Mouse (Mus musculus): ENCODE data around the gene Mob3b.

- TF ChIP-seq POLR2A (IDR thresholded peaks at IDR 0.05; ENCODE audit: insufficient read length, low read depth) (no peak), TCF12 (IDR thresholded peaks at IDR 0.05; ENCODE audit: insufficient read depth, poor library complexity, severe bottlenecking) (no peak), MYOG (IDR thresholded peaks at IDR 0.05; ENCODE audit: control insufficient read depth in 1 of 3, insufficient read depth in 1 of 3, insufficient read length in 2 of 3, low read depth in 2 of 3) (no peak), E2F4 (IDR thresholded peaks at IDR 0.05; ENCODE audit: insufficient read depth) (no peak), MAX (IDR thresholded peaks at IDR 0.05; ENCODE audit: low read depth) (no peak), CEBPB (IDR thresholded peaks at IDR 0.05; ENCODE audit: insufficient read depth, poor library complexity, severe bottlenecking) (no peak), USF1 (IDR thresholded peaks at IDR 0.05; ENCODE audit: low read depth) (no peak), MYOD1 (IDR thresholded peaks at IDR 0.05; ENCODE audit: control insufficient read depth in 1 of 3, insufficient read length in 2 of 3, low read depth in 2 of 3) (no peak)
These were observed 26.8 kb downstream of the Mob3b start for GRCm38 (mm10) chr4:35130411-35130948.

Measured in myocyte (in vitro differentiated cells).